Mouse (Mus musculus) myocyte (in vitro differentiated cells): ENCODE results near the gene Brdt. TPM values are rescaled to one million over a fixed set of nuclear protein-coding genes. Genes with fewer than 3 reads are reported as not detected.

Experiments
- H3K27me3 ChIP-seq: one replicate; pipeline ENCODE4 v1.6.1; 2011; ENCODE audit not compliant: control insufficient read depth, insufficient read depth, insufficient read length
- H3K36me3 ChIP-seq: one replicate; pipeline ENCODE4 v1.6.1; 2011; ENCODE audit not compliant: control insufficient read depth, insufficient read depth
- H3K4me2 ChIP-seq: one replicate; pipeline ENCODE4 v1.6.1; 2011; ENCODE audit warnings: low read depth, control low read depth
- H3K4me3 ChIP-seq: one replicate; pipeline ENCODE4 v1.5.1; 2011; ENCODE audit warnings: mild to moderate bottlenecking, control low read depth, moderate library complexity
- H3K79me2 ChIP-seq: one replicate; pipeline ENCODE4 v1.6.1; 2011; ENCODE audit not compliant: control insufficient read depth, insufficient read depth
- H3ac ChIP-seq: one replicate; pipeline ENCODE4 v1.6.1; 2011; ENCODE audit not compliant: control insufficient read depth, insufficient read length
- CEBPB ChIP-seq: IDR thresholded peaks from 2 replicates; pipeline ENCODE4 v1.6.1; 2011; ENCODE audit warnings: mild to moderate bottlenecking, moderate library complexity; ENCODE audit not compliant: poor library complexity, insufficient read depth, severe bottlenecking
- E2F4 ChIP-seq: IDR thresholded peaks from one replicate; pipeline ENCODE4 v1.6.1; 2011; ENCODE audit warnings: mild to moderate bottlenecking, control low read depth, moderate library complexity; ENCODE audit not compliant: insufficient read depth
- MAX ChIP-seq: IDR thresholded peaks from one replicate; pipeline ENCODE4 v1.6.1; 2011; ENCODE audit warnings: low read depth, mild to moderate bottlenecking, control low read depth
- MYOD1 ChIP-seq, 3 experiments: IDR thresholded peaks; one replicate each; pipeline ENCODE4 v1.6.1; 2011; ENCODE audit warnings: control low read depth in 2 of 3, low read depth in 2 of 3, mild to moderate bottlenecking in 2 of 3, moderate library complexity in 1 of 3; ENCODE audit not compliant: insufficient read length in 2 of 3, control insufficient read depth in 1 of 3
- MYOG ChIP-seq, 3 experiments: IDR thresholded peaks; one replicate each; pipeline ENCODE4 v1.6.1; 2011; ENCODE audit warnings: control low read depth in 2 of 3, low read depth in 2 of 3, mild to moderate bottlenecking in 2 of 3; ENCODE audit not compliant: insufficient read length in 2 of 3, control insufficient read depth in 1 of 3, insufficient read depth in 1 of 3
- POLR2A ChIP-seq: IDR thresholded peaks from one replicate; pipeline ENCODE4 v1.6.1; 2011; ENCODE audit warnings: low read depth, mild to moderate bottlenecking, control low read depth, moderate library complexity; ENCODE audit not compliant: insufficient read length
- POLR2AphosphoS2 ChIP-seq: IDR thresholded peaks from one replicate; pipeline ENCODE4 v1.6.1; 2011; ENCODE audit warnings: low read depth, control low read depth; ENCODE audit not compliant: insufficient read length
- REST ChIP-seq: IDR thresholded peaks from one replicate; pipeline ENCODE4 v1.6.1; 2011; ENCODE audit warnings: mild to moderate bottlenecking, control low read depth, moderate library complexity; ENCODE audit not compliant: insufficient read depth, insufficient read length
- SRF ChIP-seq: IDR thresholded peaks from one replicate; pipeline ENCODE4 v1.6.1; 2011; ENCODE audit warnings: low read depth; ENCODE audit not compliant: control insufficient read depth, insufficient read length
- TCF12 ChIP-seq: IDR thresholded peaks from one replicate; pipeline ENCODE4 v1.6.1; 2011; ENCODE audit warnings: mild to moderate bottlenecking, control low read depth; ENCODE audit not compliant: poor library complexity, insufficient read depth, severe bottlenecking
- TCF3 ChIP-seq: IDR thresholded peaks from one replicate; pipeline ENCODE4 v1.6.1; 2011; ENCODE audit warnings: low read depth, control low read depth; ENCODE audit not compliant: insufficient read length
- USF1 ChIP-seq: IDR thresholded peaks from one replicate; pipeline ENCODE4 v1.6.1; 2011; ENCODE audit warnings: low read depth, mild to moderate bottlenecking, control low read depth, moderate library complexity
- polyA plus RNA-seq: library from polyadenylated mRNA; unstranded; fragments of >200 nt; fragmentation: generic; extraction: Trizol; gene quantifications from one replicate; pipeline ENCODE4 v1.2.1, GENCODE M21; 2012; ENCODE audit warnings: missing spikeins

The Brdt gene
- polyA plus RNA-seq, 1 experiment = 0.95 TPM

- H3K36me3 ChIP-seq = no peaks in the 10 kb centered on the region
- H3K27me3 ChIP-seq = no peaks in the 10 kb centered on the region
- H3K4me2 ChIP-seq = no peak overlapping the region
- no peak overlapping the region for H3K4me3 ChIP-seq
- H3ac ChIP-seq = no peak overlapping the region
- no peaks in the 10 kb centered on the region for H3K79me2 ChIP-seq
- no peak for TF ChIP-seq TCF3
- no peak for TF ChIP-seq POLR2A
- TF ChIP-seq CEBPB = no peak
- TF ChIP-seq MYOG (IDR thresholded peaks at IDR 0.05; ENCODE audit: control insufficient read depth in 1 of 3, insufficient read depth in 1 of 3, insufficient read length in 2 of 3, low read depth in 2 of 3) = no peak
- no peak for TF ChIP-seq USF1
- no peak for TF ChIP-seq SRF
Measured at GRCm38 (mm10) chr5:107296512-107297322, 34.2 kb upstream of the Brdt start.

DNA sequence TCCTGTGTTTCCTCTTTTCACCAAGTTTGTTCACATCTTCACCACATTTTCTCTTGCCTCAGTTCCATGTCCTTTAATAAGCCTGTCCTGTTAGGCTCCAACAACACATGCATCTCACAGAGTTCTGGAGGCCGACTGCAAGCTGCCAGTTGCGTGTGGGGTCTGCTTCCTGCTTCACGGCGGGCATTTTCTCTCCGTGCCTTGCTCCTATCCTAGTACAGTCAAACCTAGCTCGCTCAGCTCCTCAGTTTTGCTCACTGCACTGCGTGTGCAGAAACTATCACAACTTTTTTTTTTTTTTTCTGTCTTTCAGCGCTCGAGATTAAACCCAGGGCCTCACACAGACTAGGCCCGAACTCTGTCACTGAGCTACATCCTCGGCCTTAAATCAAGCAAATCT is 32.1 kb upstream of the Brdt start:
- no peaks in the 10 kb centered on the region for H3K36me3 ChIP-seq
- no peaks in the 10 kb centered on the region for H3K79me2 ChIP-seq
- H3K4me2 ChIP-seq = no peak overlapping the region
- TF ChIP-seq E2F4 = no peak
- H3K4me3 ChIP-seq = no peak overlapping the region
- H3ac ChIP-seq = no peak overlapping the region
- peaks cover 5% of the 10 kb centered on the region for H3K27me3 ChIP-seq

- H3K79me2 ChIP-seq = no peaks in the 10 kb centered on the region
- no peak overlapping the region for H3K4me3 ChIP-seq
- no peak for TF ChIP-seq POLR2A
- no peak for TF ChIP-seq USF1
- TF ChIP-seq MYOG (IDR thresholded peaks at IDR 0.05; ENCODE audit: control insufficient read depth in 1 of 3, insufficient read depth in 1 of 3, insufficient read length in 2 of 3, low read depth in 2 of 3) = no peak
- no peak for TF ChIP-seq TCF12
- no peak overlapping the region for H3ac ChIP-seq
- H3K4me2 ChIP-seq = no peak overlapping the region
- peaks cover 5% of the 10 kb centered on the region for H3K27me3 ChIP-seq
- H3K36me3 ChIP-seq = no peaks in the 10 kb centered on the region
Measured at GRCm38 (mm10) chr5:107303350-107303861, 27.6 kb upstream of the Brdt start.

DNA sequence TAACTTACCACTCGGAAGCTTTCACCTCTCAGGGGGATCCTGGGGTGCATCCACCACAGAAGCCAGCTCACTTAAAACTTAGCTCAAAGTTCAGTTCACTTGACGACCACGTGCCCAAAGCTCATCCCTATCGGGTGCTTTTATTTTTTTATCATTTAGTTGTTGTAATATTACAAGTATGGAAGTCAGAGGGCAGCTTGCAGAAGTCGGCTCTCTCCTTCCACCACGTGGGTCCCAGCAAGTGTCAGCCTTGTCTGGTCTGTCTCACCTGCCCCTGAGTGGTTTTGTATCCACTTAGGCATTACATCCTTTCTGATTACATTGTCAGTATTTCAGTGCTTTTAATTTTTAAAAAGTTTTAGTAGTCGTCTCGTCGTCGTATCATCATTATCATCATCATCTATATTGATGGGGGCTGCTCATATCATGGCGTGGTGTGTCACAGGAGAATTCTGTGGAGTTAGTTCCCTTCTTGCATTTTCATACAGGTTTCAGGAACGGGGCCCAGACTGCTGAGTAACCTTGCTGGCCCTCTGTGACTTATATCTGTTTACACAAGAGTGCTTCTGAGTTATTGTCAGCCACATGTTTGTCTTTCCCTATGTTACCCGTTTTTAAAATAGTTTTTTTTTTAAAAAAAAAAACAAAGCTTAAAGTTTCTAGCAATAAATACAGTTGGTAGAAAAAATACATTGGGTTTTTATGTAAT is 26.7 kb upstream of the Brdt start:
- H3K4me2 ChIP-seq = no peak overlapping the region
- no peak overlapping the region for H3K4me3 ChIP-seq
- no peaks in the 10 kb centered on the region for H3K79me2 ChIP-seq

DNA sequence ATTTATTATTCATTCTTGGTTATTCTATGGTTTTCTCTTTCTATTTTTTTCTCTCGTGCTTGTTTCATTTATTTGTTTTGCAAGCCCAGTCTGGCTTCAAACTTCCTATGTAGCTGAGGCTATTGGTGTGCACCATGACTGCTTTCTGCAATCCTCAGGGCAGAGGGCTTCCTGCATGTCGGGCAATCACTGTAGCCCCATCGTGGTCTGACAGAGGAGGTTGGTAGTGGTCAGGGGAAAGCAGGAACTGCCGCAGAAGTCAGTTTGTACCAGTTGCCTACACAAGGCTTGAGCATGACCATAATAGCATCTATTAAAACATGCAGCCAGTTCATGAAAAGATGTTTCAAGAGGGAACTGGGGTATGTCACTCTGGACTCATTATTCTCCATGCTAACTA is 23.5 kb upstream of the Brdt start:
- no peak for TF ChIP-seq MYOD1 (IDR thresholded peaks at IDR 0.05; ENCODE audit: control insufficient read depth in 1 of 3, insufficient read length in 2 of 3, low read depth in 2 of 3)
- TF ChIP-seq TCF3 = no peak
- no peak for TF ChIP-seq CEBPB
- no peak for TF ChIP-seq E2F4
- TF ChIP-seq USF1 = no peak
- no peak for TF ChIP-seq MYOG (IDR thresholded peaks at IDR 0.05; ENCODE audit: control insufficient read depth in 1 of 3, insufficient read depth in 1 of 3, insufficient read length in 2 of 3, low read depth in 2 of 3)
- no peak for TF ChIP-seq POLR2AphosphoS2
- no peak for TF ChIP-seq MAX
- TF ChIP-seq POLR2A = no peak
- TF ChIP-seq SRF = no peak
- no peak for TF ChIP-seq REST
- no peak for TF ChIP-seq TCF12
- H3K27me3 ChIP-seq = peaks cover 5% of the 10 kb centered on the region
- no peak overlapping the region for H3K4me3 ChIP-seq
- no peaks in the 10 kb centered on the region for H3K79me2 ChIP-seq
- no peaks in the 10 kb centered on the region for H3K36me3 ChIP-seq
- no peak overlapping the region for H3K4me2 ChIP-seq
- no peak overlapping the region for H3ac ChIP-seq

More for the DNA sequence above, 26.7 kb upstream of the Brdt start:
- peaks cover 5% of the 10 kb centered on the region for H3K27me3 ChIP-seq
- H3K36me3 ChIP-seq = no peaks in the 10 kb centered on the region
- TF ChIP-seq MYOD1 (IDR thresholded peaks at IDR 0.05; ENCODE audit: control insufficient read depth in 1 of 3, insufficient read length in 2 of 3, low read depth in 2 of 3) = no peak
- TF ChIP-seq TCF12 = no peak
- TF ChIP-seq SRF = no peak
- TF ChIP-seq MAX = no peak
- TF ChIP-seq CEBPB = no peak
- TF ChIP-seq TCF3 = no peak
- TF ChIP-seq REST = no peak
- TF ChIP-seq USF1 = no peak
- TF ChIP-seq POLR2A = no peak
- TF ChIP-seq E2F4 = no peak
- TF ChIP-seq MYOG (IDR thresholded peaks at IDR 0.05; ENCODE audit: control insufficient read depth in 1 of 3, insufficient read depth in 1 of 3, insufficient read length in 2 of 3, low read depth in 2 of 3) = no peak
- no peak for TF ChIP-seq POLR2AphosphoS2
- no peak overlapping the region for H3ac ChIP-seq
